Mouse (Mus musculus) cerebellum, adult 9-10 months (tissue): ENCODE measurements around the gene Zfyve28.

Experiments used
- DNase-seq: peaks from one replicate; pipeline ENCODE4 v3.0.0; 2022

Zfyve28 gene

GRCm38 (mm10) chr5:34249132-34249531, 39.1 kb downstream of the Zfyve28 start:
- no peak for DNase-seq

- DNase-seq = no peak
Measured at GRCm38 (mm10) chr5:34246443-34246842, 41.8 kb downstream of the Zfyve28 start.

GRCm38 (mm10) chr5:34243062-34243461, 45.2 kb downstream of the Zfyve28 start:
- DNase-seq = peak; percentile 35

GRCm38 (mm10) chr5:34242224-34242963, 45.9 kb downstream of the Zfyve28 start:
- DNase-seq = peak; percentile 46

- no peak for DNase-seq
Measured at GRCm38 (mm10) chr5:34238444-34238843, 49.8 kb downstream of the Zfyve28 start.

- DNase-seq = peak; percentile 46
Measured at GRCm38 (mm10) chr5:34235898-34236420, 52.3 kb downstream of the Zfyve28 start.

GRCm38 (mm10) chr5:34235056-34235455, 53.2 kb downstream of the Zfyve28 start:
- peak; percentile 54 for DNase-seq

- peak; percentile 52 for DNase-seq
Measured at GRCm38 (mm10) chr5:34233221-34233515, 55.1 kb downstream of the Zfyve28 start.

- DNase-seq = peak; percentile 67
Measured at GRCm38 (mm10) chr5:34232481-34233220, 55.6 kb downstream of the Zfyve28 start.

GRCm38 (mm10) chr5:34231901-34232300, 56.3 kb downstream of the Zfyve28 start:
- peak; percentile 41 for DNase-seq

GRCm38 (mm10) chr5:34230599-34231485, 57.4 kb downstream of the Zfyve28 start:
- DNase-seq = peak; percentile 55

- DNase-seq = no peak
Measured at GRCm38 (mm10) chr5:34229503-34229902, 58.7 kb downstream of the Zfyve28 start.

- peak; percentile 78 for DNase-seq
Measured at GRCm38 (mm10) chr5:34225516-34225915, 62.7 kb downstream of the Zfyve28 start.

- DNase-seq = no peak
Measured at GRCm38 (mm10) chr5:34224515-34224914, 63.7 kb downstream of the Zfyve28 start.

GRCm38 (mm10) chr5:34220001-34220400, 68.2 kb downstream of the Zfyve28 start:
- no peak for DNase-seq

- no peak for DNase-seq
Measured at GRCm38 (mm10) chr5:34218672-34219071, 69.6 kb downstream of the Zfyve28 start.

GRCm38 (mm10) chr5:34217756-34218155, 70.5 kb downstream of the Zfyve28 start:
- no peak for DNase-seq

GRCm38 (mm10) chr5:34216025-34216424, 72.2 kb downstream of the Zfyve28 start:
- no peak for DNase-seq

- peak; percentile 35 for DNase-seq
Measured at GRCm38 (mm10) chr5:34213659-34214058, 74.6 kb downstream of the Zfyve28 start.

- peak; percentile 82 for DNase-seq
Measured at GRCm38 (mm10) chr5:34210279-34210678, 78.0 kb downstream of the Zfyve28 start.

- DNase-seq = peak; percentile 27
Measured at GRCm38 (mm10) chr5:34207503-34207902, 80.7 kb downstream of the Zfyve28 start.

- peak; percentile 70 for DNase-seq
Measured at GRCm38 (mm10) chr5:34205788-34206187, 82.5 kb downstream of the Zfyve28 start.

- peak; percentile 91 for DNase-seq
Measured at GRCm38 (mm10) chr5:34204911-34205310, 83.3 kb downstream of the Zfyve28 start.
